9 mouse cellular contexts compared by ENCODE assay signal in genomic region chr5:124809708-124810366, GRCm38 (mm10). TPM values are rescaled to one million over a fixed set of nuclear protein-coding genes. Genes with fewer than 3 reads are reported as not detected.
A peak's percentile ranks its signal among the peaks of the same experiment; 100 is the strongest.
DNase-seq lines count a peak whose midpoint lies in the region; ATAC-seq and TF ChIP-seq lines count a peak whose summit lies in the region.
"Had no signal": no experiment of that assay in that cellular context is flagged by ENCODE, and none has a peak within 500 bp of the region (broad histone marks: within the 10 kb centered on the region; RNA-seq: fewer than 3 reads in every experiment).

No protein-coding gene starts in this region.

- no peaks in the 10 kb centered on the region for H3K36me3 ChIP-seq in midbrain, postnatal 0 days (ENCODE audit: insufficient read depth, low read length)
- H3K36me3 ChIP-seq: embryonic facial prominence, embryonic 12.5 days had no signal

- intact Hi-C loops in left cerebral cortex, postnatal 4 days (cut with DNase I), result no loop called here

- TF ChIP-seq CTCF in midbrain, postnatal 0 days (IDR thresholded peaks at IDR 0.05), result no peak

- no peak for ATAC-seq in midbrain, postnatal 0 days (ENCODE audit: low FRiP score)
- ATAC-seq in monocyte, adult 5-6 weeks (replicated peaks; ENCODE audit: insufficient number of reproducible peaks, low FRiP score, low TSS enrichment, poor library complexity, severe bottlenecking), result no peak

- H3K4me1 ChIP-seq in midbrain, postnatal 0 days (ENCODE audit: insufficient read depth, low read length), result no peaks in the 10 kb centered on the region
- H3K4me1 ChIP-seq: embryonic facial prominence, embryonic 12.5 days had no signal

- no peak overlapping the region for H3K4me2 ChIP-seq in midbrain, postnatal 0 days (ENCODE audit: low read depth, low read length, poor library complexity, severe bottlenecking)
- H3K4me2 ChIP-seq: embryonic facial prominence, embryonic 12.5 days had no signal

- WGBS in midbrain, postnatal 0 days, result 86% methylated on average over 4 of the region's 4 CpGs

- H3K9me3 ChIP-seq in midbrain, postnatal 0 days (ENCODE audit: low read length), result no peaks in the 10 kb centered on the region
- H3K9me3 ChIP-seq: embryonic facial prominence, embryonic 12.5 days had no signal

- no peak overlapping the region for H3K27ac ChIP-seq in midbrain, postnatal 0 days (ENCODE audit: low read depth, low read length)
- H3K27ac ChIP-seq: embryonic facial prominence, embryonic 12.5 days had no signal

- no peak overlapping the region for H3K9ac ChIP-seq in midbrain, postnatal 0 days (replicated peaks; ENCODE audit: low read length, poor library complexity, severe bottlenecking)
- H3K9ac ChIP-seq: embryonic facial prominence, embryonic 12.5 days had no signal

- H3K4me3 ChIP-seq in midbrain, postnatal 0 days (ENCODE audit: low read depth, low read length), result no peak overlapping the region
- H3K4me3 ChIP-seq: embryonic facial prominence, embryonic 12.5 days had no signal

- DNase-seq in left cerebral cortex, adult 11 months (ENCODE audit: low spot score), result peak; percentile 42
- no peak for DNase-seq in left cerebral cortex, postnatal 4 days
- DNase-seq in cerebellum, adult 9-10 months, result peak; percentile 88
- DNase-seq in layer of hippocampus, adult 9-11 months, result peak; percentile 82
- DNase-seq in right cerebral cortex, postnatal 10 days (ENCODE audit: low spot score in 2 of 2), result peak; percentile 49 to 50
- DNase-seq in midbrain, postnatal 0 days (ENCODE audit: low spot score), result no peak
- no peak for DNase-seq in retina, postnatal 1 day

- no peaks in the 10 kb centered on the region for H3K27me3 ChIP-seq in midbrain, postnatal 0 days (ENCODE audit: insufficient read depth, low read length)
- H3K27me3 ChIP-seq: embryonic facial prominence, embryonic 12.5 days had no signal

RNA-seq across cellular contexts. Expression of gene Ccdc92, which starts 52.4 kb away (rescaled TPM):
- 10 to 100 TPM; 35.0 to 36.1 TPM for total RNA-seq in left cerebral cortex, postnatal 4 days (2021)
- 37.1 and 39.9 TPM in 2 replicates for total RNA-seq in midbrain, postnatal 0 days (2014; rRNA removed)
- polyA plus RNA-seq in midbrain, postnatal 0 days (2015; fragmentation: Nextera tagmentation; extraction: Ambion mirVana), result 50.4 and 57.8 TPM in 2 replicates
- total RNA-seq in monocyte, adult 5-6 weeks (2017), result 0.96 to 9.1 TPM (median 1.6 TPM) in 3 replicates

RNA-seq across cellular contexts. Expression of gene Zfp664, which starts 52.7 kb away (rescaled TPM):
- 10 to 100 TPM; 49.3 to 53.4 TPM for total RNA-seq in left cerebral cortex, postnatal 4 days (2021)
- 29.2 and 44.4 TPM in 2 replicates for total RNA-seq in midbrain, postnatal 0 days (2014; rRNA removed)
- polyA plus RNA-seq in midbrain, postnatal 0 days (2015; fragmentation: Nextera tagmentation; extraction: Ambion mirVana), result 50.0 and 50.2 TPM in 2 replicates
- 5.8 to 25.7 TPM (median 19.3 TPM) in 3 replicates for total RNA-seq in monocyte, adult 5-6 weeks (2017)

Comparison
In these comparisons a context has a peak if more than half of its experiments do, and no peak if none do; other contexts are left out.
1. DNase-seq: peak in left cerebral cortex, adult 11 months (single experiment), cerebellum, adult 9-10 months (single experiment), layer of hippocampus, adult 9-11 months (single experiment) and right cerebral cortex, postnatal 10 days (2 of 2); none in left cerebral cortex, postnatal 4 days (single experiment), midbrain, postnatal 0 days (single experiment) and retina, postnatal 1 day (single experiment).